Mouse (Mus musculus): Measurements from ENCODE around the gene Nol9.

DNA sequence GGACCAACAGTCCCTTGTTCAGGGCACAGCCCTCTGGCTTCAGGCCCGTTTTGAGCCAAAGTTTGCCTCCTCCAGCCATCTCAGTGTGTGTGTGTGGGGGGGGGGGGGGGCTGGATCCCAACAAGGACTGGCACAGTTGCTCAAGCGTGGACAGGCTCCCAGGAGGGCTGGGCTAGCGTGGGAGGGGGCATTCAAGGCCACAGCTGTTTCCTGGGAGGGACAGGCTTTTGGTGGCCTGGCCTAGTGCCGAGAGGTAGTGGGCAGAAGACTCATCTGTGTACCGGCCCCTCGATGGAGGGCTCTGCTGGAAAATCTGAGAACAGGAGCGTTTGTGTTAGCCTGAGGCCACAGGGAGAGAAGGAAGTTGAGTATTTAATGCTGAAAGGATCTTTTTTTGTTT, 40.8 kb downstream of the Nol9 start:
- TF ChIP-seq EP300 (IDR thresholded peaks at IDR 0.05), result no peak
- no peak for TF ChIP-seq CTCF (IDR thresholded peaks at IDR 0.05)
